Mouse (Mus musculus): ENCODE data around the gene Atp1a4. TPM values are rescaled to one million over a fixed set of nuclear protein-coding genes. Genes with fewer than 3 reads are reported as not detected.

Atp1a4 gene
- total and polyA plus RNA-seq, 3 experiments, result 0.05 TPM; not detected in 2

- DNase-seq (ENCODE audit: low spot score) (no peak), ATAC-seq (ENCODE audit: extremely low read depth, insufficient number of reproducible peaks, low FRiP score, poor library complexity, severe bottlenecking) (no peak)
- peaks cover 26% of the 10 kb centered on the region for H3K4me1 ChIP-seq (ENCODE audit: insufficient read depth, low read depth, low read length)
- H3K36me3 ChIP-seq (replicated peaks), result peaks cover 65% of the 10 kb centered on the region
- H3K27me3 ChIP-seq (ENCODE audit: insufficient read depth, low read length), result no peaks in the 10 kb centered on the region
- TF ChIP-seq GATA2 (IDR thresholded peaks at IDR 0.05; ENCODE audit: borderline replicate concordance, low read depth, low read length) (no peak), CTCF (IDR thresholded peaks at IDR 0.05; ENCODE audit: low read depth, low read length) (no peak), POLR2AphosphoS5 (IDR thresholded peaks at IDR 0.05; ENCODE audit: insufficient replicate concordance, low read depth, low read length) (no peak), GATA1 (IDR thresholded peaks at IDR 0.05; ENCODE audit: borderline replicate concordance, low read length) (no peak), TAL1 (conservative IDR thresholded peaks at IDR 0.05; ENCODE audit: low read depth, low read length) (no peak)
- no peak overlapping the region for H3K4me3 ChIP-seq (ENCODE audit: low read depth, low read length)
- no peaks in the 10 kb centered on the region for H3K9me3 ChIP-seq (replicated peaks)
These were observed 54.6 kb downstream of the Atp1a4 start for GRCm38 (mm10) chr1:172203566-172203965.

- H3K9me3 ChIP-seq (replicated peaks), result no peaks in the 10 kb centered on the region
- ATAC-seq (ENCODE audit: extremely low read depth, insufficient number of reproducible peaks, low FRiP score, poor library complexity, severe bottlenecking) (no peak), DNase-seq (ENCODE audit: low spot score) (no peak)
- TF ChIP-seq CTCF (IDR thresholded peaks at IDR 0.05; ENCODE audit: low read depth, low read length) (no peak), POLR2AphosphoS5 (IDR thresholded peaks at IDR 0.05; ENCODE audit: insufficient replicate concordance, low read depth, low read length) (peak; percentile 36; the same call in 1 of the 2 replicates)
- peaks cover 71% of the 10 kb centered on the region for H3K36me3 ChIP-seq (replicated peaks)
- H3K4me1 ChIP-seq (ENCODE audit: insufficient read depth, low read depth, low read length), result peaks cover 26% of the 10 kb centered on the region
- no peaks in the 10 kb centered on the region for H3K27me3 ChIP-seq (ENCODE audit: insufficient read depth, low read length)
- no peak overlapping the region for H3K4me3 ChIP-seq (ENCODE audit: low read depth, low read length)
These were observed 55.2 kb downstream of the Atp1a4 start for GRCm38 (mm10) chr1:172202894-172203522.

DNA sequence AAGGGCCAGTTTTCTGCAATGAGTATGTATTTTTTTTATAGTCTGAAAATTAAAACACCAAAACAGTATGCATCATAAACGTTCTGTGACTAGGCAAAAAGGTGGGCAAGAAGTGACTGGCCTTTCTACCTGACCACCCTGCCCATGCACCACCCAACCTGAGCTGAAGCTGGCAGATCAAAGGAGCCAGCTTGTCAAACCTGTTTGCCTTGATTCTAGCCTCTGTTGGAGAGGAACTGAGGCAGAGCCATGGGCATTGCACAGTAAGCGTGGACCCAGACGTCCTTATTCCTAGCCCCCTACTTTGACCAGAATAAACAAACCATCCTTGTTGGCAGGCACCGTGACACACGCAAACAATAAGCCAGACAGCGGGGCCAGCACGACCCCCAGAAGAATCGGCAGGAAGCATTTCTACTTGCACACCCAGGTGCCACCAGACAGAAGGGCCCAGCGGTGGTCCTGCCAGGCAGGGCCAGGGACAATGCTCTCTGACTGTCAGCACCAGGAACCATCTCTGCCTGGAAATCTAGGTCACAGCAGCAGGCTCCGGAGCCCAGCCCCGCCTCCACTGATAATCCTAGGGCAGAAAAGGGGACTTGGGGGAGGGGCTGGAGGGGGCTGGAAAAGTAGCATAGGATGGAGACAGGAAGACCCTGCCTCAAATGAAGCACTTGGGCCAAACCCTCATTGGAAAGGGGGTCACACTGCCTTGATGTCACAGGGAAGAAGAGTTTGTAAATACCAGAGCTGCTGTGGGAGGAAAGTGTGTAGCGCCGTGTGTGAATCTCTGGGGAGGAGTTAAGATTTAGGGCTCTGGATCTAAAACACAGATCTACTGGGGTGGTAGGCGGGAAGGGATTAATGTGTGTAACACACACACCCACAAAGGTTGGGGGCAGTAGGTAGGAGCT is 56.0 kb downstream of the Atp1a4 start:
- no peak for ATAC-seq (ENCODE audit: extremely low read depth, insufficient number of reproducible peaks, low FRiP score, poor library complexity, severe bottlenecking)
- peaks cover 79% of the 10 kb centered on the region for H3K36me3 ChIP-seq (replicated peaks)
- H3K4me1 ChIP-seq (ENCODE audit: insufficient read depth, low read depth, low read length), result peaks cover 23% of the 10 kb centered on the region

DNA sequence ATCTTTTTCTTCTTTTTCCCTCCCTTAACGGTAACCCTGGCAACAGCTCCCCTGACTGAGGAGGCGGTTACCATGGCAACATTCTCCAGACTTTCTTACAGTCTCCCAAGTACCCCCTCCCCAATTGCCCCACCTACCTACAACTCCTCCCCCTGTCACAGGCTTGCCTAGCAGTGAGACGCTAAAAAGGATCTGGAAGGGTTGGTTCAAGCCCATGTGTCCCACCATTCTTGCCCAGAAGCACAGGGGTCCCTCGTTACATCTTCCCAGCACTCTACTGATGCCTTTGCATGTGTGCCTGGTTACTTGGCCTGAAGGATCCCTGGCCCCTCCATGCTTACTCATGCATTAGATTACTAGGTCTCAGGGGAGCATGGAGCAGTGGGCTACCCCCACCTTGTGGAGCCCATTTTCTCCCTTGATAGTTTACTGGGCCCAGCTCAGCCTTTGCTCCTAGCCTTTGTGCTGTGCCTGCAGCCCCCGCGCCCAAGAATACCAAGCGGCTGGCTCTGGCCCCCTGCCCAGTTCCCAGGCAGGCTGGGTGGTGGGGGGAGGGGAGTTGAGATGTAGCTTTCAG is 57.3 kb downstream of the Atp1a4 start:
- TF ChIP-seq POLR2AphosphoS5 (IDR thresholded peaks at IDR 0.05; ENCODE audit: insufficient replicate concordance, low read depth, low read length) (no peak), GATA1 (IDR thresholded peaks at IDR 0.05; ENCODE audit: borderline replicate concordance, low read length) (no peak), GATA2 (IDR thresholded peaks at IDR 0.05; ENCODE audit: borderline replicate concordance, low read depth, low read length) (no peak), CTCF (IDR thresholded peaks at IDR 0.05; ENCODE audit: low read depth, low read length) (no peak), TAL1 (conservative IDR thresholded peaks at IDR 0.05; ENCODE audit: low read depth, low read length) (no peak)
- no peak overlapping the region for H3K4me3 ChIP-seq (ENCODE audit: low read depth, low read length)
- H3K9me3 ChIP-seq (replicated peaks), result no peaks in the 10 kb centered on the region
- no peaks in the 10 kb centered on the region for H3K27me3 ChIP-seq (ENCODE audit: insufficient read depth, low read length)
- H3K36me3 ChIP-seq (replicated peaks), result peaks cover 92% of the 10 kb centered on the region
- no peak for ATAC-seq (ENCODE audit: extremely low read depth, insufficient number of reproducible peaks, low FRiP score, poor library complexity, severe bottlenecking)
- DNase-seq (ENCODE audit: low spot score), result no peak
- peaks cover 11% of the 10 kb centered on the region for H3K4me1 ChIP-seq (ENCODE audit: insufficient read depth, low read depth, low read length)

More for the DNA sequence above, 56.0 kb downstream of the Atp1a4 start:
- TF ChIP-seq CTCF (IDR thresholded peaks at IDR 0.05; ENCODE audit: low read depth, low read length), result no peak
- TF ChIP-seq GATA2 (IDR thresholded peaks at IDR 0.05; ENCODE audit: borderline replicate concordance, low read depth, low read length), result no peak
- TF ChIP-seq TAL1 (conservative IDR thresholded peaks at IDR 0.05; ENCODE audit: low read depth, low read length), result no peak
- TF ChIP-seq POLR2AphosphoS5 (IDR thresholded peaks at IDR 0.05; ENCODE audit: insufficient replicate concordance, low read depth, low read length), result no peak
- no peak for DNase-seq (ENCODE audit: low spot score)
- Histone ChIP-seq H3K4me3 (ENCODE audit: low read depth, low read length) (no peak overlapping the region), H3K9me3 (replicated peaks) (no peaks in the 10 kb centered on the region), H3K27me3 (ENCODE audit: insufficient read depth, low read length) (no peaks in the 10 kb centered on the region)

- ATAC-seq (ENCODE audit: extremely low read depth, insufficient number of reproducible peaks, low FRiP score, poor library complexity, severe bottlenecking) (no peak), DNase-seq (ENCODE audit: low spot score) (no peak)
- peaks cover 94% of the 10 kb centered on the region for H3K36me3 ChIP-seq (replicated peaks)
- TF ChIP-seq GATA2 (IDR thresholded peaks at IDR 0.05; ENCODE audit: borderline replicate concordance, low read depth, low read length) (no peak), GATA1 (IDR thresholded peaks at IDR 0.05; ENCODE audit: borderline replicate concordance, low read length) (no peak), POLR2AphosphoS5 (IDR thresholded peaks at IDR 0.05; ENCODE audit: insufficient replicate concordance, low read depth, low read length) (no peak), TAL1 (conservative IDR thresholded peaks at IDR 0.05; ENCODE audit: low read depth, low read length) (no peak), CTCF (IDR thresholded peaks at IDR 0.05; ENCODE audit: low read depth, low read length) (no peak)
- H3K27me3 ChIP-seq (ENCODE audit: insufficient read depth, low read length), result no peaks in the 10 kb centered on the region
- H3K9me3 ChIP-seq (replicated peaks), result no peaks in the 10 kb centered on the region
- H3K4me3 ChIP-seq (ENCODE audit: low read depth, low read length), result no peak overlapping the region
- 0 out of 2 replicates have a peak, but pooled peaks cover 3% of the 10 kb centered on the region for H3K4me1 ChIP-seq (ENCODE audit: insufficient read depth, low read depth, low read length)
These were observed 58.1 kb downstream of the Atp1a4 start for GRCm38 (mm10) chr1:172200161-172200560.

DNA sequence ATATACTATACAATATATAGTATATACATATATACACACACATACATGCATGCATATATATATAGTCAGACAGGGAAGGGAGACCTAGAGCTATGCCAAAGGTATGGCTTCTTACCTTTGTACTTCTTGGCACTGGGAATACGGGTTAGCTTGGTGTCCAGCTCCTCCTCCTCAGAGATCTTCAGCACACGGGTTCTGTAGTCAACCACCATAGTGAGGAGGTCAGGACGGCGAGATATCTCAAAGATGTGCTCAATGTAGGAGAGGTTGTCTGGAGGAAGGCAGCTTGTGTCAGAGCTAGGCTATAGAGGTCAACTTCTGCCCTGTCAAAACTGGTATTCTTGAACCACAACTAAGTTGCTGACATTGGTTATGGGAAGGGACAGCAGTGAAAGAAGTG is 59.2 kb downstream of the Atp1a4 start:
- H3K27me3 ChIP-seq (ENCODE audit: insufficient read depth, low read length), result no peaks in the 10 kb centered on the region
- H3K9me3 ChIP-seq (replicated peaks), result no peaks in the 10 kb centered on the region
- peaks cover 98% of the 10 kb centered on the region for H3K36me3 ChIP-seq (replicated peaks)
- ATAC-seq (ENCODE audit: extremely low read depth, insufficient number of reproducible peaks, low FRiP score, poor library complexity, severe bottlenecking) (no peak), DNase-seq (ENCODE audit: low spot score) (no peak)
- H3K4me3 ChIP-seq (ENCODE audit: low read depth, low read length), result no peak overlapping the region
- TF ChIP-seq TAL1 (conservative IDR thresholded peaks at IDR 0.05; ENCODE audit: low read depth, low read length), result no peak
- no peak for TF ChIP-seq CTCF (IDR thresholded peaks at IDR 0.05; ENCODE audit: low read depth, low read length)
- 0 out of 2 replicates have a peak, but pooled peaks cover 2% of the 10 kb centered on the region for H3K4me1 ChIP-seq (ENCODE audit: insufficient read depth, low read depth, low read length)
